Mouse (Mus musculus) adrenal gland, postnatal 14 days (tissue): ENCODE data around the gene Mea1. TPM values are rescaled to one million over a fixed set of nuclear protein-coding genes. Genes with fewer than 3 reads are reported as not detected.
A peak's percentile ranks its signal among the peaks of the same experiment; 100 is the strongest.

ENCODE experiments used
- DNase-seq: peaks from one replicate; pipeline ENCODE4 v3.0.0; 2021; ENCODE audit warnings: mixed read lengths
- total RNA-seq: library from RNA; stranded (reverse); gene quantifications from 2 replicates; pipeline ENCODE4 v1.2.3, GENCODE M21; 2021

Mea1 gene
- total RNA-seq, 1 experiment from 2014 or later = 80.5 TPM

DNA sequence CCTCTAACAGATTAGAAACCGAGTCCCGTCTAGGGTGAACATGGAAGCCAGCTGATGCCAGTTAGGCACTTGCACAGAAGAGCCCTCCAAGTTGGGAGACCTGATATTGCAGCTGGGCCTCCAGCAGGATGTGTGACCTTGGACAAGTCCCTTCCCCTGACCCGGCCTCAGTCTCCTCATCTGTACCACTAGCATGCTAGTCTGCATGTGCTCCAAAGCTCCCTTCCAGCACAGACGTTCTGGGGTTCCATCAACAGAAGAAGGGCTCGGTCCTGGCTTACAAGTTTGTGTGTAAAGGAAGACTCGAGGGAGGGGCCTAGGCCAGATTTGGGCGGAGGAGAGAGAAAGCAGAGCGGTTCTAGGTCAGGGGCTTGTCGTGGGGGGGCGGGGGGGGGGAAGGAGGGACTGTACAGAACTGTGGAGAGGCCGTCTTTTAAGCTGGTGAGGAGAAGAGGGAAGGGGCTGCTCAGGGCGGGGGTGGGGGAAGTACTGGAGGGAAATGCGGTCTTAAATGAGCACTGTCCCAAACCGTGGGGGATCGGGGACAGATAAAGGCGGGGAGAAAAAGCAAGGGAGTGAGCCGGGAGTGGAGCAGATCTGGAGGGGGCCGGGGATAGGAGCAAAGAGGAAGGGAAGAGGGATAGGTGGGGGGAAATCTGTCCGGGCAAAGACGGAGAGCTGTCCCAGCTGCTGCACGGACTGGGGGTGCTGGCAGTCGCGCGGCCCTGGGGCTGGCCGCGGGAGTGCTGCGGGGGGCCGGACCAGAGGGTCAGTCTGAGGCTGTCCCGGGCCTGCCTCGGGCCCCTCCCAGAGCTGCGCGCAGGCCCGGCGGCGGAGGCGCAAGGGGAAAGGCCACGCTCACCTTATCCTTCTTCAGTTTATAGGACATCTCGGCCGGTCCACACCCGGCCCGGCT, 25.6 kb downstream of the Mea1 start:
- DNase-seq = peak; percentile 34

DNA sequence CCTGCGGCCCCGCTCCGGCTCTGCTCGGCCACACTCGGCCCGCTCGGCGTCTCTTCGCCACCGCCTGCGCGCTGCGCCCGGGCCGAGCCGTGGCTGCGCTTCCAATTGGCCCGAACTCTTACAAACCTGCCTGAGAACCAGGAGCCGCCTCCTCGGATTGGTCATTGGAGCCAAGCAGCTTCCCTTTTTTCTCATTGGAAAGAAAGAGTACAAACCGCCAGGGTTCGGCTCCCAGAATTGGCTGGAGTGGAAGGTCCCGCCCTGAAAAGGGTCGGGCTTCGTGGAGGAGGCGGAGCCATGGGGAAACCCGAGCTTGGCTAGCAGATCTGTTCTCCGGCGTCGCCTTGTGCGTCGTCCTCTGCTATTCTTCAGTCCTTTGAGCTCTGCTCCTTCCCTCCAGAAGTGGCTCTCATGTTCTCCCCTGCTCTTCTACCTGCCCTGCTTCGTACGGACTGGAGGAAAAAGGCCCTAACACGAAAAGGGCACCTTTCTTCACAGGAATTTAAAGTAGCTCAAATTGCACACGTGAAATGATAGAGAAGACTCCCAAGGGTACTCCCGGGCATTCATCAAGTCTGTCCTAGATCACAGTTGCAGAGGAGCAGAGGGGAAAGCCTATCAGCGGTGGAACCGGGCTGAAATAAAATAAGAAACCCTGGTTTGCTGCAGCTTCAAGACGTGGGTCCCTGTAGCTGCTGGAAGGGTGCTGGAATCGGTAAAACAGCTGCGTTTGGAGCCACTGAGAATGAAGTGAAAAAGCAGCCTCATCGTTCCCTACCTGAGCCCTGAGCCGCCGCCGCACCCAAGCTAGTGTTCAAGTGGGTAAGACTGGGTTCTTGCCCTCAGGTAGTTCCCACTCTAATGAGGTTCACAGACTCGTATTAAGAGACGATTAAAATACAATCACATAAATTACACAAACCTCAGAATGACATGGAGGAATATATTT, 26.6 kb downstream of the Mea1 start, which contains the start of gene Ppp2r5d:
Gene Ppp2r5d, minus strand, starts transcription at position 225 of the 949 bp plus-strand sequence.
- DNase-seq = peak; percentile 97

DNA sequence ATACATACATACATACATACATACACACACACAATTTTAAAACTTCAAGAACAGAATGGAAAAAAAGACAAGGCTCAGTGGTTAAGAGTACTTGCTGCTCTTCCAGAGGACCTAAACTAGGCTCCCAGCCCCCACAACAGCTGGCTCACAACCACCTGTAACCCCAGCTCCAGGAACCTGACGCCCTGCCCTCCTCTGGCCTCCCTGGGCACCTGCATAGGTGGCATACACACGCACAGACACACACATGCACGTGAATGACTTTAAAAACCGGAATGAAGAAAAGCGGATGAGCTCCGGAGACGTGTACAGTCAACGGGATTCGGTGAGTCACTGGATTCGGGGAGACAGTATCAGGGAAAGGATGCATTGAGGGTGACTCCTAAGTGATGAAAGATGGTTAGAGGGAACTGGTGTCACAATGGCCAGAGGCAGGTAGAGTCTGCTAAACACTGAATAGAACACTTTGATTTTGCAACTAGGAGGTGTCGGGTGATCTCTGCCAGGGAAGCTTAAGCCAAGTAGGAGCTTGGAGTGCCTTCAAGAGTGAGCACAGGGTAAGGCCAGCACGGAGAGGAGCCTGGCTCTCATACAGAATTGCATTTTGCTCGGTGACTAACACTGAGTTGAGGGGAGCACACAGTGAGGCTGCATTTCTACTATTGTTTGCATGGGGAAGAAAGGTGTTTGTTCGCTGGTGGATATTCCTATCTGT, 27.9 kb downstream of the Mea1 start:
- peak; percentile 54 for DNase-seq

DNA sequence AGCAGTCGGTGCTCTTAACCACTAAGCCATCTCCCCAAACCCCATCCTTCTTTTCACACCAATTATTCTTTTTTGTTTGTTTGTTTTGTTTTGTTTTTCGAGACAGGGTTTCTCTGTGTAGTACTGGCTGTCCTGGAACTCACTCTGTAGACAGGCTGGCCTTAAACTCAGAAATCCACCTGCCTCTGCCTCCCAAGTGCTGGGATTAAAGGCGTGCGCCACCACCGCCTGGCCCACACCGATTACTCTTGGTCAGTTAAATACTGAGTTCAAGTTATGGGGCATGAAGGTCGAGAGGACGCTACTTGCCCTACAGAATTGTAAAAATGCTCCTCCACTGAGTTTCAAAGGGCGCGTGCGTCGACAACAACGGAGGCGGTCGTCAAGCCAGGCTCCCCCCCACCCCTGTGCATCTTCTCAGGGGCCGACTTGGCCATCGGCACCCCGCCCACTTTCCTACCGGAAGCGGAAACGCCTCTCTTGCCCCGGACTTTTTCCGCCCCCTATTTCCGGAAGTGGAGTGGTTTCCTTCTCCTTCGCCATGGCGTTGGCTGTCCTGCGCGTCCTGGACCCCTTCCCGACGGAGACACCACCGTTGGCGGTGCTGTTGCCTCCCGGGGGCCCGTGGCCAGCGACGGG, 32.5 kb downstream of the Mea1 start, which contains the start of gene Pex6:
Gene Pex6, plus strand, starts transcription at position 505 of the 639 bp plus-strand sequence.
- peak; percentile 96 for DNase-seq

DNA sequence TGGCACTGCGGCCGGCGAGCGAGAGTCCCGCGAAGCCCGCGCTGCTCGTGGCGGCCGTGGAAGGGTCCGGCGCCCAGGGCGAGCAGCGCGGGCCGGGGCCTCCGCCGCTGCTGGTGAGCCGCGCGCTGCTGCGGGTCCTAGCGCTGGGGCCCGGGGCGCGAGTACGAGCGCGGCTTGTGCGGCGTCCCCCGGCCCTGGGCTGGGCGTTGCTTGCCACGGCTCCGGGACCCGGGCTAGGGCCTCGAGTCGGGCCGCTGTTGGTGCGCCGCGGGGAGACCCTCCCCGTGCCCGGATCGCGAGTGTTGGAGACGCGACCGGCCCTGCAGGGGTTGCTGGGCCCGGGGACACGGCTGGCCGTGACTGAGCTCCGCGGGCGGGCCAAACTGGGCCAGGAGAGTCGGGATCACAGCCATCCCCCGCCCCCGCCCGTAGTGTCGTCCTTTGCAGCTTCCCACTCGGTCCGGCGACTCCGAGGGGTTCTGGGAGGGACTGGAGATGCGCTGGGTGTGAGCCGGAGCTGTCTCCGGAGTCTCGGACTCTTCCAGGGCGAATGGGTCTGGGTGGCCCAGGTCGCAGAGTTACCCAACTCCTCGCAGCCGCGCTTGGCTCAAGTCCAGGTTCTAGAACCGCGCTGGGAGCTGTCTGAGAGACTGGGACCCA, 33.1 kb downstream of the Mea1 start:
- peak; percentile 89 for DNase-seq

DNA sequence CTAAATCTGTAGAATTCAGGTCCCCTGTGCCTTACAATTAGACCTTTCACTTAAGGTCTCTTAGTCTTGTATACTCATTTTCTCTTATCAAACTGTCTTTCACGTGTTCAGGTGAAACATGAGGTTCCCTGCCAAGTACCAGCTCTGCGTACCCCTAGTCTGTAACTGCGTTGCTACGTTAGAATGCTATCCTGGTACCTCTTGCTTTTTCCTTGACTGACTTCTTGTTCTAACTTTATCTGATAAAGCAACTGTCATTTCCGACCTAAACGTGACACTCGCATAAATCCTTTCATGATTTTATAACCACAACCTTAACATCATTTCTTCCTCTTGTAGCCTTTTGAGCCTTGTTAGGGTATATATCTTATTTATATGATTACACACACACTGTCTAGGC, 33.8 kb downstream of the Mea1 start:
- DNase-seq = no peak

DNA sequence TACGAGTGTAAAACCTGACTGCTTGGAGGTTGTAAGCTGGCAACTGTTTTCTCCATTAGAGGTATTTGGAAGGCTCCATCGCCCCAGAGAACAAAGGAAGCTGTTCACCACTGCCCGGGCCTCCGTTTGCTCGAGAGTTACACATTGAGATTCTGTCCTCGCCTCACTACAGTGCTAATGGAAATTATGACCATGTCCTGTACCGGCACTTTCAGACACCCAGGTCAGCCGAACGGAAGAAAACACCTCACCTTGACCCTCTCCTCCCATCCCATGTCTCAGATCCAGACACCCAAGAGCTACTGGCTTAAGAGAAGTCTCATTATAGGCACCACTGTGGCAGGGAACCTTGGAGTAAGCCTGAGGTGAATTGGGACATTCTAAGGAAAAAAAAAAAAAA, 35.3 kb downstream of the Mea1 start:
- DNase-seq = no peak

DNA sequence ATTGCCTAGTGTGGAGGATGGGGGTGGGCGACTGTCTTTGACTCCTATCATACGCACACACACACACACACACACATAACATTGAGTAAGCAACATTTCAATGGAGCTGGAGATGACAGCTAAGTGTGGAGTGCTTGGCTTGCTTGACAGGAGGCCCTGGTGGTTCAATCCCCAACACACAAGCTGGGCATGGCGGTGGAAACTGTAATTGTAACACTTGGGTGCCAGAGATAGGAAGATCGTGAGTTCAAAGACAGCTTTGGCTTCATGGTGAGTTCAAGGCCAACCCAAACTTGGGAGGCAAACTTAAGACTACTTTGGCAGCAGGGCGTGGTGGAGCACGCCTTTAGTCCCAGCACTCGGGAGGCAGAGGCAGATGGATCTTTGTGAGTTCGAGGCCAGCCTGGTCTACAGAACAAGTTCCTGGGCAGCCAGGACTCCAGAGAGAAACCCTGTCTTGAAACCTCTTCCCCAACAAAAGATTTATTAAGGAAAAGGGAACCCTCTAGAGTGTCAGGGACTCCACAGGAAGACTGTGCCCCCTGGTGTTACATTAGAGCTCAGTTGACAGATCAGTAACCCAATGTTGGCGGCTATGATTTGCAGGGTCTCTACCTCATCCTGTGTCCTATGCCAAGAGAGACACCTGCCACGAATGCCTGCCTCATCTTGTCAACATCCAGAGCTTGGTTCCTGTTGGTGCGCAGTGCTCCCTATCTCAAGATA, 36.3 kb downstream of the Mea1 start:
- no peak for DNase-seq

DNA sequence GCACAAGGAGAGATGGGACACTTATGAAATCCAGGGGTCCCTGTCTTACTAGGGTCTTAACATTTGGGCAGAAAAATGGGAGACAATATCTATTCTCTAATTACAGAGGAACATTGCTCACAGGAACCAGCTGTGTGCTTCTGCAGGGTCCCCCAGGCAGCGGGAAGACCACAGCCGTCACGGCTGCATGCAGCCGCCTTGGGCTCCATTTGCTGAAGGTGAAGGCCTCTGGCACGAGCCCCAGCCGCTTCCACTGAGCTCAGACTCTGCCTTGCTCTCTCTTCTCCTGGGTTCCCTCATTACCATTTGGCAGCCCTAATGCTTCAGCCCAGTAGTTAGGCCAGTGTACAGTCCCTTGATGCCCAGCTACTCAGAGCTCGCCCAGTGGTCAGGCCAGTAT, 42.5 kb downstream of the Mea1 start:
- DNase-seq = peak; percentile 61

DNA sequence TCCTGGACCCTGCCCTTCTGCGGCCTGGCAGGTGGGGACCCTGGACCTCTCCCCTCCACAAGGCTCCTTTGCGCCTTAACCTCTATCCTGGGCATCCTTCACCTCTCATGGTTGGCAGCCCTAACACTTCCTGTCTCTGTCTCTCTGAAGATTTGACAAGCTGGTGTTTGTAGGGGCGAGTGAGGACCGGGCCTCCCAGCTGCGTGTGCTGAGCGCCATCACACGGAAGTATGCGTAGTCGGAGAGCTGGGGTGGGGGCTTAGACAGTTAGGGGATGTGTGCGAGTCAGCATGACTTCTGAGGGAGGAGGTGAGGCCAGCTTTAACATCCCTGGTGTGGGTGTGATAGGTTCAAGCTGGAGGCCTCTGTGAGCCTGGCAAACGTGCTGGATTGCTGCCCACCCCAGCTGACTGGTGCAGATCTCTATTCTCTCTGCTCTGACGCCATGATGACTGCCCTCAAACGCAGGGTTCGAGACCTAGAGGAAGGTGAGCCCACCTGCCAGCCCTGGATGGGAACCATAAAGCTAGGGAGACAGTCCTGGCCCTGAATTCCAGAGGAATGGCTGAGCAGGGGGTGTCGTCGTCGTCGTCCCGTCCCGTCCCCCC, 46.0 kb downstream of the Mea1 start:
- no peak for DNase-seq

DNA sequence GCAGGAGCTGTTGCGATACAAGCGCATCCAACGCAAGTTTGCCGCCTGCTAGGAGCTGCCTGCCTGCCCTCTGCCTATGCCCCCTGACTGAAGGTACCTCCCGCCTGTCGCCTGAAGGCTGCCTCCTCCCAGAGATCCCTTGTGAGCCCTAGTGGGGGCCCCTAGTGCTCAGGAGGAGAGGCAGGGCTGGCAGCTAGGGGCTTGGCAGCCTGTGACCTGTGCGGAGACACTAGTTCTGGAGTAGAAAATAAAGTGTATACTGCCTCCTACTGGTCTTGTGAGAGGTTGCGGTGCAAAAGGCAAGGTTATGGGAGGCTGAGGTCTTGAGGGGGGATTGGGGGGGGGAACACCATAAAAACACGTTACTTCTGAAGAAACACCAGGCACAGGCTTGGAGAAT, 46.7 kb downstream of the Mea1 start:
- DNase-seq = peak; percentile 58

DNA sequence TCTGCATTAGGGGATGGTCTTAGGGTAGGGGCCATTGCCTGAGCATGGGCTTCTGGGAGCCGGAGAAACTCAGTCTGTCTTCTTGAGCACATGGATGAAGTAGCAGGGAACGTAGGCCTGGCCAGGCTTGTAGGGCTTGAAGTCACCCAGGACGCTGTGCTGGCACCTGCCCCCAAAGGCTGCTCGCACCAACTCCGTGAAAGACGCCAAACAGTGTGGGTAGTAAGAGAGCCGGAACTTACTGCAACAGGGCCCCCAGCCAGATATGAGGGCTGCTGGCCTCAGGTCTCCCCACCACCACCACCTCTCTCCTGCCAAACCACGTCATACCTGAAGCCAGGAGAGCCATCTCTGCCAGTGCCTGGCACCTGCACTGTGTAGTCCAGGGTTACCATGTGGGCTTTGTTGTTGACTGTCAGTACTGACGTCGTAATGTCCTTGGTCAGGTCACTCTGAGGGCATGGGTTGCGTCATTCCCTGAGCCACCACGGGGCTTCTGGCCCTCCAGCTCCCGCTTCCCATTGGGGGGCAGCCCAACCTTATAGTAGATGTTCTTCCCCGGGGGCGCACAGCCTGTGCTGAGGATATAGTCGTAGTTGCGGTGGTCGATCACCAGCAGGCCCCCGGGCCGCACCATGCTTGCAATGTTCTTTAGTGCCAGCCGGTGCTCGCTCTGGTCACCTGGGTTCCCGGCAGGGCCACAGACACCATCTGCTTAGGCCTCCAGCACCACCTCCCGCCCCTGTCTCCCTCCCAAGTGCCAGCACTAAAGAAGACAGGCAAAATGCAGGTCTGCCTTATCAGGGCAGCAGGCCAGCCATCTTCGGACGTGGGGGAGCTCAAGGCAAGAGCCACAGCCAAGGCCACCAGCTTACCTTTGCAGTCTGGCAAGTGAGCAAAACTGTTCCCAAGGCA, 47.4 kb downstream of the Mea1 start:
- no peak for DNase-seq

DNA sequence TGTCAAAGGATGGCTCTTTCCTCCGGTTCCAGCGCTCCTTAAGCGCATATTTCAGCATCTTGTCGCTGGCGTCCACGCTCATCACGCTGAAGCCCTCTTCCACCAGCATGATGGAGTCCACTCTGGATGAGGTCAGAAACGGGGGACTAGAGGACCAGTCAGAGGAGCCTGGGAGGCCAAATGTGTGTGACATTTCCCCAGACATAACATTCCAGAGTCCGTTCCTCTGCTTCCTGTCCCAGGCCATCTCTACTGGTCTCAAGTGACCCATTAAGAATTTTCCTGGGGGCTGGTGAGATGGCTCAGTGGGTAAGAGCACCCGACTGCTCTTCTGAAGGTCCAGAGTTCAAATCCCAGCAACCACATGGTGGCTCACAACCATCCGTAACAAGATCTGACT, 48.7 kb downstream of the Mea1 start:
- no peak for DNase-seq

DNA sequence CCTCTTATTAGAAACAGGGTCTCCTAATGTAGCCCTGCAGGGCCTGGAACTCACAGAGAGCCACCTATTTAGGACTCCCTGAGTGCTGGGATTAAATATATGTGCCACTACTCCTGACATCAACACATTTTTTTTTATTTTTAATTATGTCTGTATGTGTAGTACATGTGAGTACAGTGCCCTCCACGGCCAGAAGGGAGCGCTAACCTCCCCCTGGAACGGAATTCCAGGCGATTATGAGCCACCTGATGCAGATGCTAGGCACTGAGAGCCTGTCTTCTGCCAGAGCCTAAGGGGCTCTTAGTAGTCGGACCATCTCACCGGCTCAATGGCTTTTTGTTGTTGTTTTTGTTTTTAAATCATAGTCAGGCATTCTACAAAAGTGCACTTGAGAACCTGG, 49.4 kb downstream of the Mea1 start:
- peak; percentile 76 for DNase-seq

DNA sequence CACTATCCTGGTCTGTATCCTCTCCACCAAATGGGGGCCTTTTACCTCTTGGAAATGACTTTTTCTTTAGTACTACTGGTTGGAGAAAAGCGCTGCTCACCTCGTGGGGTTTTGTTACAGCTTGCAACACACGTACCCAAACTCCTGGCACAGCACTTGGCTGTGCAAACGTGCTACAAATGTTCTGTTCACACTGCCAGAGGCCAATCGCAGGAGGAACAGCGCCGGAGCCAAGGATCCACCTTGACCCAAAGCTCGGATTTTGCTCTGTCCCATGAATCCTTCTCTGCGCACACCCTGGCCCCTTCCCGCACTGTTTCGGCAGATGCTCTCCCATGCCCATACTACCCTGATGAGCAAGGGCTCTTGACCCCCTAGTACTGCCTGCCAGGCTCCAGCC, 49.9 kb downstream of the Mea1 start:
- no peak for DNase-seq

DNA sequence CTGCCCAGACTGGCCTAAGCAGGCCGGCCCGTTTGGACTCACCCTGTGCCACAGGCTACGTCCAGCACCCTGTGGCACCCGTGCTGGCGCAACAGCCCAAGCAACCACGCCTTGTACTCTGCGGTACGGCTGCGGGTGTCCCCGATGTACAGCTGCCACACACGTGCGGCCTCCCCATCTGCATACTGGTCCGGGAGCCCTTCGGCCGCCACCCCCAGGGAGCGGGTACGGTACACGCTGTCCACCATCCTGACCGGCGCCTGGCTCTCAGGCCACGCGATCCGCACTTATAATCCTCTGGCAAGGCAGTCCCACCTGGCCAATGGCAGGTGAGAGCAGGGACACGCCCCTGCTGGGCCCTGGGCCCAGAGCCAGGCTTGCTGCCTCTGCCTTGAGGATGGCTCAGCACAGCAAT, 50.3 kb downstream of the Mea1 start, which contains the start of gene Gnmt:
Gene Gnmt, minus strand, starts transcription at position 265 of the 415 bp plus-strand sequence.
- peak; percentile 41 for DNase-seq
